Mouse (Mus musculus): Measurements from ENCODE around the gene Ccng1.
A peak's percentile ranks its signal among the peaks of the same experiment; 100 is the strongest.

The Ccng1 gene

GRCm38 (mm10) chr11:40755109-40755627, at the start of gene Ccng1:
Gene Ccng1, minus strand, starts transcription at chr11:40755311.
- peak; percentile 83 to 93 for DNase-seq (ENCODE audit: low spot score in 2 of 2)

GRCm38 (mm10) chr11:40790307-40790706, 35.2 kb upstream of the Ccng1 start:
- peak; percentile 21 to 33 for DNase-seq (ENCODE audit: low spot score in 2 of 2)

GRCm38 (mm10) chr11:40789701-40790100, 34.6 kb upstream of the Ccng1 start:
- DNase-seq (ENCODE audit: low spot score in 2 of 2), result no peak

GRCm38 (mm10) chr11:40786900-40787299, 31.8 kb upstream of the Ccng1 start:
- DNase-seq (ENCODE audit: low spot score in 2 of 2), result no peak

GRCm38 (mm10) chr11:40784326-40784725, 29.2 kb upstream of the Ccng1 start:
- no peak for DNase-seq (ENCODE audit: low spot score in 2 of 2)

GRCm38 (mm10) chr11:40783346-40783745, 28.2 kb upstream of the Ccng1 start:
- no peak for DNase-seq (ENCODE audit: low spot score in 2 of 2)

GRCm38 (mm10) chr11:40781857-40782256, 26.7 kb upstream of the Ccng1 start:
- DNase-seq (ENCODE audit: low spot score in 2 of 2), result no peak

GRCm38 (mm10) chr11:40775315-40776269, 20.5 kb upstream of the Ccng1 start:
- DNase-seq (ENCODE audit: low spot score in 2 of 2), result no peak

- no peak for DNase-seq (ENCODE audit: low spot score in 2 of 2)
Measured at GRCm38 (mm10) chr11:40764690-40765089, 9.6 kb upstream of the Ccng1 start.

- DNase-seq (ENCODE audit: low spot score in 2 of 2), result no peak
Measured at GRCm38 (mm10) chr11:40763395-40763794, 8.3 kb upstream of the Ccng1 start.

- no peak for DNase-seq (ENCODE audit: low spot score in 2 of 2)
Measured at GRCm38 (mm10) chr11:40759896-40760295, 4.8 kb upstream of the Ccng1 start.

- no peak for DNase-seq (ENCODE audit: low spot score in 2 of 2)
Measured at GRCm38 (mm10) chr11:40755968-40756367, 857 bp upstream of the Ccng1 start.

GRCm38 (mm10) chr11:40754664-40755107, 425 bp downstream of the Ccng1 start:
- no peak for DNase-seq (ENCODE audit: low spot score in 2 of 2)

- DNase-seq (ENCODE audit: low spot score in 2 of 2), result no peak
Measured at GRCm38 (mm10) chr11:40753836-40754235, 1.3 kb downstream of the Ccng1 start.

- DNase-seq (ENCODE audit: low spot score in 2 of 2), result no peak
Measured at GRCm38 (mm10) chr11:40747716-40748115, 7.4 kb downstream of the Ccng1 start.

- DNase-seq (ENCODE audit: low spot score in 2 of 2), result no peak
Measured at GRCm38 (mm10) chr11:40746361-40746760, 8.8 kb downstream of the Ccng1 start.

GRCm38 (mm10) chr11:40744348-40744747, 10.8 kb downstream of the Ccng1 start:
- DNase-seq (ENCODE audit: low spot score in 2 of 2), result no peak

- DNase-seq (ENCODE audit: low spot score in 2 of 2), result no peak
Measured at GRCm38 (mm10) chr11:40741605-40742262, 13.4 kb downstream of the Ccng1 start.

- DNase-seq (ENCODE audit: low spot score in 2 of 2), result no peak
Measured at GRCm38 (mm10) chr11:40737369-40737768, 17.7 kb downstream of the Ccng1 start.

- DNase-seq (ENCODE audit: low spot score in 2 of 2), result no peak
Measured at GRCm38 (mm10) chr11:40734251-40734752, 20.8 kb downstream of the Ccng1 start.

- DNase-seq (ENCODE audit: low spot score in 2 of 2), result peak; percentile 86 to 92
Measured at GRCm38 (mm10) chr11:40733339-40734174, 21.6 kb downstream of the Ccng1 start, which contains the start of the genes Hmmr and Nudcd2. Gene Hmmr, minus strand, starts transcription at chr11:40733422. Gene Nudcd2, plus strand, starts transcription at chr11:40733667.
